Mouse (Mus musculus): Measurements from ENCODE around the gene Crygn. TPM values are rescaled to one million over a fixed set of nuclear protein-coding genes. Genes with fewer than 3 reads are reported as not detected.
A peak's percentile ranks its signal among the peaks of the same experiment; 100 is the strongest.

Crygn gene
- polyA plus RNA-seq, 1 experiment from 2014 or later, result not detected

DNA sequence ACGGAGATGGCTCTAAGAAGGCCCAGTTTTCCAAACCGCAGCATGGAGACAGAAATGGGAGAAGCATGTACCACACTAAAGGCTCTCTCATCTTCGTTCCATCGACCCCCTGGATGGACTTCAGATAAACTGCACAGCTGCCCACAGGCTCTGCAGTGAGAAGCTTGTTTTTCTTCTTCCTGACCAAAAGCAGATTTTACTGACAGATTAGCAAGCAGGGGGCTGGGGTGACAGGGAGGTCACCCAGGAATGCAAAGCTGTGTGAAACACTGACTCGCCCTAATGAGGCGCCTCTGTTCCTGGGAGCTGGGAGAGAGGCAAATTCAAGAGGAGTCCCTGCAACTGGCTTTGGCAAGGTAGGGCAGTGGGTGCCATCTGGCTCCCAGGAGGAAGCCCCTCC lies 10.3 kb downstream of the Crygn start:
- Histone ChIP-seq H3K9me3 (no peaks in the 10 kb centered on the region), H3K4me2 (0 out of 2 replicates have a peak overlapping the region, but pooled peaks have one; percentile 4), H3K36me3 (no peaks in the 10 kb centered on the region), H3K4me3 (replicated peaks) (no peak overlapping the region), H3K27me3 (no peaks in the 10 kb centered on the region), H3K4me1 (replicated peaks) (peaks cover 37% of the 10 kb centered on the region), H3K9ac (replicated peaks) (no peak overlapping the region), H3K27ac (no peak overlapping the region)
- no peak for ATAC-seq (ENCODE audit: insufficient number of reproducible peaks, insufficient read depth, low FRiP score, low TSS enrichment, low read depth)
- 8% methylated on average over 6 of the region's 6 CpGs for WGBS

DNA sequence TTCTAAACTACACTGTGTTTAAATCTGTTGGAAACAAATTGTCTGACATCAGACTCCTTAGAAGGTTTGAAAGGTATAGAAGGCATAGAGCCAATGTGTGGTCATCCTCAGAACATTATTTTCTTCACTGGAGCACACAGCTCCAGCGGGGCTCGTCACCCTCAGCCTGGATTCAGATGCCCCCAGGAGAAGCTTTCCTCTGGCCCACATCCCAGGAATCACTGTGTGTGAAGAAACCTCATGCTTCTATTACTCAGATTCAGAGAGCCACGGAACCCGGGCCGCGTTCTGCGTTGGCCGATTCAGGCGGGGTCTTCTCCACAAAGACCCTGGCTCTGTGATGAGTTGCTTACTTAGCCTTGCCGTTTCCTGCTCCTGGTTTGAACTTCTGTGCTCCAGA lies 13.9 kb downstream of the Crygn start:
- WGBS, result 93% methylated on average over 10 of the region's 10 CpGs
- H3K27me3 ChIP-seq, result no peaks in the 10 kb centered on the region

DNA sequence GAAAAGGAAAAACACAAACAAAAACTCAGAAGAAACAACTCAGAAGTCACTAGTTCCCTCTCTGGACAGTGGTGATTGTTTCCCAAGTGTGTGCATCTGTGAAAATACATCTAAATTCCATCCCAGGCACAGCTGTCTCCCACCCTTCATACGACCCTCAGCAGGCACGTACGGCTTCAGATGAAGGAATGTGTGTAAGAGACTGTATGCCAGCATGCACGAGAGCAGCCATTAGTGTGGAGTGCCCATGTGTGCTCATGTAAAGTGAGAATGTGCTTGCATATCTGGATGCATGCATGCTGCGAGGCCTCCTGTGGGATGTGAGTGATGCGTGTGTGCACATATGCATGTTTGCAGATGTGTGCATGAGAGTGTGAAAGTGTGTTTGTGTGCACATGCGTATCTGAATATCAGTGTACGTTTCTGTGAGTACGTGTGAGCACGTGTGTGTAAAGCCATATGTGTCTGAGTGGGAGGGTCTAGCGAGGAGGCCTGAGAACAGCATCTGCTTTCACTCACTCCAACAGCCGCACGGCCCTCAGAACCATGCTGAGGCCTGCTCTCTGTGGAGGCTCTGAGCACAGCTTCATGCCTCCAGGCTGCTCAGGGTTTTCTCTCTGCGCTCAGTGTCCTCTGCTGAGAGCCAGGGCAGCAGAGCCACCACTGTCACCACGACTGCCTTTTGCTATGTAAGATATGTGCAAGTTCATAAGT lies 16.5 kb downstream of the Crygn start:
- Histone ChIP-seq H3K4me1 (replicated peaks) (peaks cover 21% of the 10 kb centered on the region), H3K4me3 (replicated peaks) (no peak overlapping the region), H3K27me3 (no peaks in the 10 kb centered on the region), H3K36me3 (no peaks in the 10 kb centered on the region), H3K27ac (peak overlapping the region; percentile 85), H3K4me2 (no peak overlapping the region), H3K9me3 (no peaks in the 10 kb centered on the region), H3K9ac (replicated peaks) (0 out of 2 replicates have a peak overlapping the region, but pooled peaks have one; percentile 27)
- ATAC-seq (ENCODE audit: insufficient number of reproducible peaks, insufficient read depth, low FRiP score, low TSS enrichment, low read depth), result peak; percentile 75
- 28% methylated on average over 15 of the region's 15 CpGs for WGBS

More for the DNA sequence above, 13.9 kb downstream of the Crygn start:
- no peak for ATAC-seq (ENCODE audit: insufficient number of reproducible peaks, insufficient read depth, low FRiP score, low TSS enrichment, low read depth)
- peaks cover 34% of the 10 kb centered on the region for H3K4me1 ChIP-seq (replicated peaks)
- no peak overlapping the region for H3K27ac ChIP-seq
- no peak overlapping the region for H3K9ac ChIP-seq (replicated peaks)
- no peaks in the 10 kb centered on the region for H3K9me3 ChIP-seq
- no peak overlapping the region for H3K4me3 ChIP-seq (replicated peaks)
- no peaks in the 10 kb centered on the region for H3K36me3 ChIP-seq
- no peak overlapping the region for H3K4me2 ChIP-seq

DNA sequence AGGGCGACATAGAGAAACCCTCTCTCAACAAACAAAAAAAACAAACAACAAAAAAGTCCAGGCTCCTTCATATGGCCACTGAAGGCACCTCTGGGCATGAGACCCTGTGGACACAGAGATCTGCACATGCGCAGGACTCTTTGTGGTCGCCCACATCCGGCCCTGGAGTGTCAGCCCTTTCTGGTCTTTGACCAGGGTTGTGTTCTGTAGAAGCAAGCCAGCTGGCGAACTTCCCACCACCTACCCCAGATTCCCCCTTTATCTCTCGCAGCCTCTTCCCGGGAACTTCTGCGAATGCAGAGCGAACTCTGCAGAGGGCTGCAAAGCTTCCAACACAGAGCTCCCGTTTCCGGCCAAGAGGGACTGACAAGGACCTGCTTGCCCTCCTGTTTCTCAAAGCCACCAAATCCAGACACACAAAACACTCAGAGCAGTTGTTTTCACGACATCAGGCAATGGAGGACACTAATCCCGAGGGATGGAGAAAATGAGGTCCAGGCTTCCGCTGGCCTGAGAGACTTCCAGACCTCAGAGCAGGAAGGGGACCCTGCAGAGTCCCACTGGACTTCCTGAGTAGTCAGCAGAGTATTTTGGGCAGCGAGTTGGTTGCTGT lies 18.6 kb downstream of the Crygn start:
- Histone ChIP-seq H3K4me1 (replicated peaks) (peaks cover 21% of the 10 kb centered on the region), H3K36me3 (no peaks in the 10 kb centered on the region), H3K4me3 (replicated peaks) (no peak overlapping the region), H3K9ac (replicated peaks) (no peak overlapping the region), H3K4me2 (no peak overlapping the region), H3K27me3 (no peaks in the 10 kb centered on the region), H3K27ac (no peak overlapping the region), H3K9me3 (no peaks in the 10 kb centered on the region)
- WGBS, result 62% methylated on average over 15 of the region's 15 CpGs
- ATAC-seq (ENCODE audit: insufficient number of reproducible peaks, insufficient read depth, low FRiP score, low TSS enrichment, low read depth), result no peak

- WGBS, result 73% methylated on average over 1 of the region's 1 CpGs
- no peak overlapping the region for H3K4me3 ChIP-seq (replicated peaks)
- ATAC-seq (ENCODE audit: insufficient number of reproducible peaks, insufficient read depth, low FRiP score, low TSS enrichment, low read depth), result no peak
- no peaks in the 10 kb centered on the region for H3K36me3 ChIP-seq
- H3K27me3 ChIP-seq, result no peaks in the 10 kb centered on the region
- H3K4me1 ChIP-seq (replicated peaks), result peaks cover 26% of the 10 kb centered on the region
- no peak overlapping the region for H3K9ac ChIP-seq (replicated peaks)
- no peaks in the 10 kb centered on the region for H3K9me3 ChIP-seq
- no peak overlapping the region for H3K27ac ChIP-seq
- H3K4me2 ChIP-seq, result no peak overlapping the region
Observed at GRCm38 (mm10) chr5:24738517-24738916, 19.3 kb downstream of the Crygn start.

DNA sequence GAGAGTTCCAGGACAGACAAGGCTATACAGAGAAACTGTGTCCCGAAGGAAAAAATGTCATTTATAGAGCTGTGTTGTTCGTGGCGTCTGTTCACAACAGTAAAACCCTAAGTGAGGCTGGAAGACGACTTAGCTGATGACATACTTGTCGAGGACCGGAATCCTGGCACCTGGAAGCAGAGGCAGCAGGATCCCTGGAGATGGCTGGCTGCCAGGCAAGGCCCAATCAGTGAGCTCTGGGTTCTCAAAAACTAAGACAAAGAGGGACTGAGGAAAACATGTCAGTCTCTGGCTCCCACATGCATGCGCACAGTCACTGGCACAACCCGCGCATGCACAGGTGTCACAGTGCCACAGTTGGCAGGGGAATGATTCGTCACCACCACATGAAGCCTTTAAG lies 20.2 kb downstream of the Crygn start:
- Histone ChIP-seq H3K9me3 (no peaks in the 10 kb centered on the region), H3K4me3 (replicated peaks) (no peak overlapping the region), H3K9ac (replicated peaks) (no peak overlapping the region), H3K36me3 (no peaks in the 10 kb centered on the region), H3K4me1 (replicated peaks) (peaks cover 36% of the 10 kb centered on the region), H3K4me2 (no peak overlapping the region), H3K27me3 (no peaks in the 10 kb centered on the region), H3K27ac (no peak overlapping the region)
- no peak for ATAC-seq (ENCODE audit: insufficient number of reproducible peaks, insufficient read depth, low FRiP score, low TSS enrichment, low read depth)
- 92% methylated on average over 10 of the region's 10 CpGs for WGBS

GRCm38 (mm10) chr5:24733771-24734426 lies 23.9 kb downstream of the Crygn start:
- Histone ChIP-seq H3K36me3 (no peaks in the 10 kb centered on the region), H3K27ac (0 out of 2 replicates have a peak overlapping the region, but pooled peaks have one; percentile 57), H3K9me3 (no peaks in the 10 kb centered on the region), H3K4me1 (replicated peaks) (peaks cover 44% of the 10 kb centered on the region), H3K9ac (replicated peaks) (no peak overlapping the region), H3K4me3 (replicated peaks) (no peak overlapping the region), H3K4me2 (no peak overlapping the region), H3K27me3 (no peaks in the 10 kb centered on the region)
- no peak for ATAC-seq (ENCODE audit: insufficient number of reproducible peaks, insufficient read depth, low FRiP score, low TSS enrichment, low read depth)
- 65% methylated on average over 7 of the region's 7 CpGs for WGBS

DNA sequence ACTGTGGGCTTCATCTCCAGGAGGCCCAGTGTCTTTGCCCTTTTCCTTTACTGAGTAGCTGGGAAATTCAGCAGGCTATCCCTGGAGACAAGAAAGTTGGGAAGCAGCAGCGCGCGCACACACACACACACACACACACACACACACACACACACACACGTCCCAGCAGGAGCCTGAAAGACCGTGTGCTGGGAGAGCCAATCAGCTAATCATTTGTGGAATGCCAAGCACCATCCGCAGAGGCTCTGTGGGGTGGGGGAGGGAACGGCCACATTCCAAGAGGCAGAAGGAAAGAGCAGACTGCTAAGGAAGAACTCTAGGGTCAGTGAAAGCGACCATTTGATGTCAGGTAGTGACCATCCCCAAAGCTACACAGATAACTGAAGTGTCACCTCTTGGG lies 24.7 kb downstream of the Crygn start:
- Histone ChIP-seq H3K36me3 (peaks cover 3% of the 10 kb centered on the region; the same call in 1 of the 2 replicates), H3K9ac (replicated peaks) (no peak overlapping the region), H3K4me1 (replicated peaks) (peaks cover 48% of the 10 kb centered on the region), H3K27ac (peak overlapping the region; percentile 75), H3K4me2 (peak overlapping the region; percentile 35), H3K27me3 (no peaks in the 10 kb centered on the region), H3K4me3 (replicated peaks) (no peak overlapping the region), H3K9me3 (no peaks in the 10 kb centered on the region)
- peak; percentile 34; the same call in 1 of the 2 replicates for ATAC-seq (ENCODE audit: insufficient number of reproducible peaks, insufficient read depth, low FRiP score, low TSS enrichment, low read depth)
- 2% methylated on average over 8 of the region's 8 CpGs for WGBS

DNA sequence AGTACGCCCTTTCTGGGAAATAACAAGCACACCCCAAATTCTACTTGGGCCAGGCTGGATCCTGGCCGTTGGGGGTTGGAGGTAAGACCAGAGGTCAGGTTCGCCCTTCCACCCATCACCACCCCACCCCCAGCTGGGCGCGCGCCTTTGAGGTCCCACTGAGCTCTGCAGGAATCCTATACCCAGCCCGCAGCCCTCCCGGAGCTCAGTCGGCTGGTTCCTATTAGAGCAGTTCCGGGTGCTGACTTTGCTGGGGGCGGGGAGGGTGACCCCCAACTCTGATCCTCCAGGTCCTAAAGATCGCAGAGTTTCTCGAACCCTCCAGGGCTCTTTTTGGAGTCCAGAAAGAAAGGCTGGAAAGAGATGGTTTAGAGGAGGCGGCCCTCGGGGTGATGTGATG lies 26.8 kb downstream of the Crygn start:
- WGBS, result under 1% methylated on average over 15 of the region's 15 CpGs
- peaks cover 55% of the 10 kb centered on the region for H3K4me1 ChIP-seq (replicated peaks)

GRCm38 (mm10) chr5:24730488-24730871 lies 27.3 kb downstream of the Crygn start, which contains the start of gene Wdr86:
Gene Wdr86, minus strand, starts transcription at chr5:24730727.
- Histone ChIP-seq H3K27me3 (no peaks in the 10 kb centered on the region), H3K36me3 (peaks cover 21% of the 10 kb centered on the region; the same call in 1 of the 2 replicates), H3K9me3 (no peaks in the 10 kb centered on the region), H3K4me2 (peak within 1 kb of the TSS; percentile 87), H3K4me1 (replicated peaks) (peaks cover 60% of the 10 kb centered on the region), H3K4me3 (replicated peaks) (peak within 1 kb of the TSS; percentile 79), H3K9ac (replicated peaks) (peak within 1 kb of the TSS; percentile 92), H3K27ac (peak within 1 kb of the TSS; percentile 78)
- 0% methylated on average over 23 of the region's 23 CpGs for WGBS
- peak; percentile 64 for ATAC-seq (ENCODE audit: insufficient number of reproducible peaks, insufficient read depth, low FRiP score, low TSS enrichment, low read depth)

More for the DNA sequence above, 26.8 kb downstream of the Crygn start:
- Histone ChIP-seq H3K27ac (peak overlapping the region; percentile 78), H3K9ac (replicated peaks) (peak overlapping the region; percentile 92), H3K4me3 (replicated peaks) (peak overlapping the region; percentile 79), H3K9me3 (no peaks in the 10 kb centered on the region), H3K36me3 (peaks cover 16% of the 10 kb centered on the region; the same call in 1 of the 2 replicates), H3K4me2 (peak overlapping the region; percentile 87), H3K27me3 (no peaks in the 10 kb centered on the region)
- ATAC-seq (ENCODE audit: insufficient number of reproducible peaks, insufficient read depth, low FRiP score, low TSS enrichment, low read depth), result peak; percentile 43; the same call in 1 of the 2 replicates
